Mouse (Mus musculus): ENCODE results near the gene Cend1.
"Not testable (repeated sequence)": the region's sequence is repeated elsewhere in the genome, so short reads cannot be mapped to it uniquely, and the experiment has no call there.

Gene Cend1

DNA sequence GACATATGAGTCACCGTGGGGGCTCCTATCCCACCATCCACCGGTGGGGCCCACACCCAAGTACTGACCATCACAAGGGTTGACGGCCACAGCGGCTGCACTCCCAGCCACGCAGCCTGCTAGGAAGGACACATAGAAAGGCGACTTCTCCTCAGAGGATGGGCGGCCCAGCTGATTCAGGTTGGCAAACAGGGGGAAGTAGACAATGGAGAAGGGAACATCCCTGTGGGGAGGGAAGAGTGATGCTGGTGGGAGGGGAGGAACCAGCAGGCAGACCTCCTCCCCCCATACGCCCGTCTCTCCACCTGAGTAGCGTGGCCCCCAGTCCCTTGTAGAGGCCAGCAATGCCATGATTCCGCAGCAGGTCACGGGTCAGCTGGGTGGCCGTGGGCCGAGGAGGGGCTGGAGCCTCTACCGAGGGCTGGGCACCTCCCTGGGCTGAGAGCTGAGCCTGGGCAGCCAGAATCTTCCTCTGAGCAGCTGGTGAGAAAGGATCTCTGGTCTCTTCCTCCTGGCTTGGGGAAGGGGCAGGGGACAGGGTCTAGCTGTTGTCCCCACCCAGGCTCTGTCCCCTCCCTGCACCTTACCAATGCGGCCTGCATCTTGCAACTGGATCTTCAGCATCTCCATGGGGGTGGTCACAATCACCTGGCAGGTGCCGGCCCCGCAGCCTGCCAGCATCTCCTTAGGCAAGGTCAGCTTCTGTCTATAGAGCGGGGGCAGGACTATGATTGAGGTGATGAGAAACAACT lies 2.3 kb upstream of the Cend1 start:
- CTCF ChIA-PET: interaction anchor here (0.6 to 1.2 kb wide), 2 partner anchors 22 to 30 kb away, joined by 3 to 4 read pairs; no protein-coding TSS in a partner anchor

DNA sequence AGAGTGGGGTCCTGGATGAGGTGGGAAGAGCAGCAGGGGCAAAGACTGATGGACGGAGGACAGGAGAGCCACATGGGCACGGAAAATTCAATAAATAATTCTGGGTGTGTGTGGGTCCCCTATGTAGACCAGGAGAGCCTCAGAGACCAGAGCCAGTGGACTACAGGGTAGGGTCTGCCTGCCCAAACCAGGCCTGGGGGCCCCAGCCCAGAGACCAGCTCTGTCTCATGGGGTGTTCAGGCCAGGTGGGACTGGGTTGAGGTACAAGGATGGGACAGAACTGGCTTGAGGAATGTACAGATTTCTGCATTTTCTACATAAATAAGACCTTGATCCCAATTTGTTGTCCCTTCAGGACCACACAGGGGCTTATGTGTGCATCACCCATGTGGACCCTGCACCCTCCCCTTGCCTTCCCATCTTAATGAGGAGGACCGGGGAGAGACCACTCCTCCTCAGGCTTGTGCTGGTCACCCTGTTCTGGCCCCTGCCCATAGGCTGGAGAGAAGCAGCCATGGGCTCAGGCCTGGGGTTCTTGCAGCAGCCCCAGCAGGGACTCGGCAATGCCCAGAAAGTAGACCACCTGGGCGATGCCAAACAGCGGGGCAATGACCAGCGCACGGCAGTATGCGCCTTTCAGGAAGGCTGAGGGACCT lies 1.4 kb upstream of the Cend1 start:
- CTCF ChIA-PET: no interaction called here

DNA sequence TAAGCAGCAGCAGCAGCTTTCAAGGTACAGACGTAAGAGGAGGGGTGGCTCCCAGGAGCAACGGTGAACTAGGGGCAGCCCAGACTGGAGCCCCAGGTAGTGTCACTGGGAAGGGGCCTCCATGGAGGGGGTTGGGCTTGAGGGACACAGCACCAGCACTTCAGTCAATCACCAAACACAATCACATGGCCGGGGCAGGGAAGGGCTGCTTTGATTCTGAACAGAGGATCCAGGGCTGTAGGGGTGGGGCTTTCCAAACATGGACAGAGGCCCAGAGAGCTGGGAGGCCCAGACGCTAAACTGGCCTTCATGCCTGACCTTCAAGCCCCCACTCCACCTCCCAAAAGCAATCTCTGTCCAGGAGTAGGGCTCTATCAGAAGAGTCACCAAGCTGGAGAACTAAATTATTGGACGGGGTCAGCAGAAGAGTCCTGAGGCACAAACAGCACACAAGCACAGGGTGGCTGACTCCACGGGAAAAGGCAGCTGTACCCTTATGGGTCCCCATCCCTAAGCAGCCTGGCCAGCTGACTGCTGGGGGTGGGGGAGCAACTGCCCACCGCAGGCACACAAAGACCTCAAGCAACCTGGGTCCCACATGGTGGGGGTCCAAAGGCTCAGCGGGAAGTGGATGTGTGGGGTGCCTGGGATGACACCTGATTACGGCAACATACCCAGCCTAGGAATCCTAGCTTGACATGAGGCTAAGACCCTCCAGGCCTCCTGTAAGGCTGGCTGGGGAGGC lies 721 bp upstream of the Cend1 start:
- CTCF ChIA-PET: no interaction called here

DNA sequence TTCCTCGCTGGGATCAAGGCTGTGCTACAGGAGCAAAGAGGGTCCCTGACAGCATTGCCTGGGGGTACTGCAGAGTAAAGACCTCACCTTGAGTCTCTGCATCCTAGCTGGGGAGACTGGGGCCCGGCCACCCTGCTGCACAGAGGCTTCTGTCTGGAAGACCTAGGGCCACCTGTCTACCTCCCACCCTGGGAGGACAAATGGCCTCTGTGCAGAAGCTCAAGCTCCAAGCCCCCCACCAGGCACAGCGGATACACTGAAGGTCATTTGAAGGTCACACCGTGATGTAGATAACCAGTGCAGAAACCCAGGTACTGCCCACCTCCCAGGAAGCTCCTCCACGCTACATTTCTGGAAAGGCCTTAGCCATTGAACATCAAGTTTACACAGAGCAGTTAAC lies 590 bp downstream of the Cend1 start:
- CTCF ChIA-PET: interaction anchor here (0.6 kb wide), 1 partner anchor 16 kb away, joined by 3 read pairs; no protein-coding TSS in a partner anchor

DNA sequence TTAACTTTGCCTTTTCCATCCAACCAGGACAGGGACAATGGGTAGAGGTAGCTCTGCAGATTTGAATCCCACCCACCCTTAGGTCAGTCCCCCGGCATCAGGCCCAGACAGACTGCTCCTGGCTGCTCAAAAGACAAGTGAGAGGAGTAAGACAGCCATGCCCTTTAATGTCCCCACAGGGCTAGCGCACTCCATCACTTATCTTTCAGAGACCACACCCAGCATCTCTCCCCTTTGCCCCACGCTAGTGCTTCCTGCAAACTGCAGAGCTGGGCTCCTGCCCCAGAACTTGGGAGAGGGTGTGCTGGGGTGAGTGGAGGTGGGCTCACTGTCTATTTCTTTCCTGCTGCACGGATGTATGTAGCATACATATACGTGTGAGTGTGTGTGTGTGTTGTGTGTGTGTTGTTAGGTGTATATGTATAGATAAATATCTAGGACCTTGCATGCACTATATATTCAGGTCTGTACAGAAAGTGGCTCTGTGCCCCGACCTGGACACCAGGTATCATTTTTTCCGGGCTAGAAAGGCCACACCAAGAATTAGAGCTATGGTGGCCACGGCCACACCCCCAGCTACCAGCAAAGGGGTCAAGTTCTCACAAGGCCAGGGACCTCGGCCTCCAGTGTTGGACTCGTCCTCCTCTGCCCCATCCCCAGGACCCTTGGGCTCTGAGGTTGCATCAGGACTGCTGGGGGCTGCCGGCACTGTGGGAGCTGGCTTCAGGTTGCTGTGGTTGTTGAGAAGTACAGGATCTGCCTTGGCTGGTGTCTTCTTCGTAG lies 2.2 kb downstream of the Cend1 start:
- CTCF ChIA-PET: no interaction called here

DNA sequence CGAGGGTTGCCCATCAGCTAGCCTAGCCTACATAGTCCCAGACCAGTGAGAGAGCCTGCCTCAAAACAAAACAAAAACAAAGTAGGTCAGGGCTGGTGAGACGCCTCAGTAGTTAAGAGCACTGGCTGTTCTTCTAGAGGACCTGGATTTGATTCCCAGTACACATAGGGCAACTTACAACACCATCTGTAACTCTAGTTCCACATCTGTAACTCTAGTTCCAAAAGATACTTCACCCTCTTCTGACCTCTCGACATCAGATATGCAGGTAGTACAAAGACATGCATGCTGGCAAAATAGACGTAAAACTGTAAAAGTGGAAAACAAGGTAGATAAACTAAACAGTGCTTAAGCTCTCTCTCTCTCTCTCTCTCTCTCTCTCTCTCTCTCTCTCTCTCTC lies 5.5 kb downstream of the Cend1 start:
- CTCF ChIA-PET: no interaction called here

DNA sequence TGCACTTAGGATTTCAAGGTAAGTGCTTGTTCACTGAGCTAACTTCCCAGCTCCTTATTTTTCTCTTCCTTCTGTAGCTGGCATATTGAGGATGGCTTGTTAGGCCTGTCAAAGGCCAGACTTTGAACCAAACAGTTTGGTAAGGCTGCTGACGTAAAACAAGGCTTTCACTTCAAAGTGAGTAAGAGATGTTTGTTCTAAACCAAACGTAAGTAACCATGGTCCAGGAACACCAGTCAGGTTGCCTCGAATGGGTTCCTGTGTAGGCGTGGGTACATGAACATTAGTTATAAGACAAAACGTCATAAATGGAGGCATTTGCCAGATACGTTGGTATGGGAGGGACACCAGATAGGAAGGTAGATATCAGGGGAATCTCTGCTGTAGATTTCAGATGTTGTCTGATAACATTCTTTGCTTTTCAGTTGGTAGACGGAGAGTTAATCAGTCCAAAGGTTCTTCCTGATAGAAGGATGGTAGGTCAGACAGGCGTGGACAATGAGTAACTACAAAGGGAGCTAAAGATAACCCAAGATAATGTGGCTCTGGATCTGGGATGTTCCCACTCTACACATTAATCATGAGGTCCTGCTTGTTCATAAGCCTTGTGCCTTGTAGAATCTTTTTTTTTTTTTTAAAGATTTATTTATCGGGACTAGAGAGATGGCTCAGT lies 9.1 kb downstream of the Cend1 start:
- CTCF ChIA-PET: no interaction called here

DNA sequence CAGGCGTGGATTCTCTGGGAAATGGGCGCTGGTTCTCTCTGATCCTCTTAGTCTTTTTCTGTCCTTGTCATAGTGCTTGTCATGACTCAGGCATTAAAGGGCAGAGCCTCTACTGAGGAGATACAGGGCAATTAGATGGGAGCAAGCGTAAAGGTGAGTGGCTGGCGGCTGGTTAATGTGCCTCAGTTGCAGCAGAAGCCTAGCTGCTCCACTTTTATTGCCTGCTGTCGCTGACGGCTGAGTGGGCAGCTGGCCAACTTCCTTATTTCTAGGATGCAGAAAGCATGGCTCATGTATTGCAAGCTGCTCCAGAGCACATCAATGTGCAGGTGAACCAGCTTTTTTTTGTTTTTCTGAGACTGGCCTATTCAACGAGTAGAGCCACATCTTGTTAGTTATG lies 10.3 kb downstream of the Cend1 start:
- CTCF ChIA-PET: no interaction called here

DNA sequence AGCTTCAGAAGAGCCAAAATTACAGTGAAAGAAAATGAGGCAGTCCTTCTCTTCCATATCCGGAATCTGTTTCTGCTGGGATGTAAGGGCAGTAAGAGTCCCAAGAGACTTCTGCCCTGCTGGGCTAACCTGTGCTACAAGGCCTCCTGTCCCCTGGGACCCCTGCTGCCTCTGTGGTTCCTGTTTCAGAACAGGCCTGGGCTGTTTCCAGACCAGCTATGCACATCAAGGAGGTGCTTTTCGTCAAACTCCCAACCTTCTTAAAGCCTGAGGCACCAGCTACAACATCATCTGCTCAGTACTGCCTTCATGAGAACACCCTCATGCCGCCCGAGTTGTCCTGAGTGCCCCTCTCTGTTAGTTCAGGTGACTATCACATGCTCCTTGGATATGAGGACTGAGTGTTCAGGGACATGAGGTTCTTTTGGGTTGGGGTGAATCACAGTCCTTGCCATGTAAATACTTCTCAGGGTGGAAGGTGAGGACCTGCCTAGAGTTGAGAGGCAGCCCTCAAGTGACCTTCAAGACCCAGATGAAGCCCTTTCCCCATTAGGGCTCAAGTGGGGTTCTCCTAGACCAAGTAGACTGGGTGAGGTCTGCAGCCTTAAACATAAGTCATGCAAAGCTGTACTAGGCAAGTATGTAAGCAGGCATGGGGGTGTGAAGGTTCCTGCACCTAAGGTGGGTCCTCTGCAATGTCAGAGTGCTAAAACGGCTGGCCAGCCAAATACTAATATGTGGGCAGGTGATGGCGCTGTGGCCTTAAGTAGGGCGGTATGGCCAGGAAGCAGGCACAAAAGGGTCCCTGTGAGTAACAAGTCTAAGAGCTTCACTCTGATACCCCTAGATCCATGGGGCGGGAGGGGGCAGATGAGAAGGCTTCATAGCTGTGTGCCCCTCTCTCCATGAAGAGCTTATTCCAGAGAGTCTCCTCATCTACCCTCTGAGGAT lies 11.3 kb downstream of the Cend1 start:
- CTCF ChIA-PET: interaction anchor here (0.5 kb wide), 1 partner anchor 13 kb away, joined by 3 read pairs; no protein-coding TSS in a partner anchor

DNA sequence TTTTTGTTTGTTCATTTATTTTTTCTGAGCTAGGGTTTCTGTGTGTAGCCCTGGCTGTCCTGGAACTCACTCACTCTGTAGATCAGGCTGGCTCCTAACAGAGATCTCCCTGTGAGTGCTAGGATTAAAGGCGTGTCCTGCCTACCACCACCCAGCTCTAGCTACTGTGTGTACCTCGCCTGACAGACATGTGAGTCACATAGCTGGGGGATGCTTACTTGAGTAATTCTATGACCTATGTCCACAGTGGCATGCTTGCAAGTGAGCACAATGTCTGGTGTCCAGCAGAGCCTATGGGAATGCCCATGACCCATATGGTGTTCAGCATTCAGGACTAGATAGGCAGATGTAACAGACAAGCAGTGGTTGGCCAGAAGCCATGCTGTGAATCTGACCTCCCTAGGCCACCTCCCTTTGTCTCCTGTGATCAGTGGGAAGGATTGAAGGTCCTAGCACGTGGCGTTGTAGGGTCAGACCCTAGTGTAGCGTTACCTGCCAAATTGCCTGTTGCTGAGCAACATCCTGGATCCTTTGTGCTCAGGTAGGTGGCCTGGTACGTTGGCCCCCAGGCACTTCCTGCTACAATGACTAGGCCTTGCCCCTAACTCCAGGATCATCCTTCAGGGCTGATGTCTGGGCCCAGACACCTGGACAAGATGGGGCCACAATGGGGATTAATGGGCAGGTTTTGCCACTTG lies 13.0 kb downstream of the Cend1 start:
- CTCF ChIA-PET: no interaction called here

DNA sequence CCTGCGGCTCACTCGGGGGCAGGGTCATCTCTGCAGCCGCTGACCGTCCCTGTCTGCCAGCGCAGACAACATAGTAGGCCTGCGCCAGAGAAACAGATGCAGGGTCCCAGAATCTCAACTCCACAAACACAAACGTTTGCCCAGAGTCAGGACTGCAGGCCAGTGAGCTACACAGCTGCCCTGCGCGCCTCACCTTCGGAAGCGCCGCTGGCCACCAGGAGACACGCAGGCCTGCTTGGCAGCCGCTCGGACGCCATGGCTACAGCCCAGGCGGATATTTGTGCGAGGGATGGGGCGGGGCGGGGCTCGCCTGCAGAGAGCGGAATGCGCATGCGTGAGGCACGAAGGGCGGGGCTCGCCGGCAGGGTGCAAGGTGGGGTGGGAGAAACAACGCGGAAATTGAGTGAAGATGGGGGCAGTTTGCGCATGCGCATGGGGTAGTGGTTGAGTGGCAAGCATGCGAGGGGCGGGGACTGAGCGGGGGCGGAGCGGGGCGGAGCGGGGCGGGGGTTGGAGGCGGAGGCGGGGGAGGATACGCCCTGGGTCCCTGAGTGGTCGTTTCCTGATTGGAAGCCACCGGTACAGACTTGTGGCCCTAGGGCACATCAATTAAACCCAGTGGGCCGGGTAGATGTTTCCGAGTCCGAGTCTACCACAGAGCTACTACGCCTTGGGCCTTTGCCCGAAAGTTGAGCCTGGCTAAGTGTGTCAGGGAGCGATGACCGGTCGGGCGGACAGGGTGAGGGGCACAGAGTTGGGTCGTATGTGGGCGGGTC lies 15.3 kb downstream of the Cend1 start, which contains the start of gene Gatd1:
Gene Gatd1 (minus strand): TSS at position 328 of the 776 bp plus-strand sequence.
- CTCF ChIA-PET: no interaction called here

DNA sequence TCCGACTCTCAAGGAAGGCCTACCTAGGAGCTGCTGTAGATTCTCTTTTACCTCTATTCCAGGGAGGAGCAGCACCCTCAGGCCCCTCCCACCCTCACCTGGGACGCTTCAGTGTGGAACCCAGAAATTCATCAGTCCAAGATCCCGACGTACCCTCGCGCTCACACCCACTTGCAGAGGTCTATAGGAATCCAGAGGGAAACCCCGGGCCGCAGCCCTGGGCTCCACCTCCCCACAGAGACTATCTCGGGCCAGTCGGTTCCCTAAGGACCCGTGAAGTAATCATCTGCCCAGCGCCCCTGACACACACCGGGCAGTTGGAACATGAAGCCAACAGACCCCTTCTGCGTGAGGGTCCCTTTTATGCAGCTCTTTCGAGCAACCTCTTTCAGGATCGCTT lies 16.0 kb downstream of the Cend1 start:
- CTCF ChIA-PET: interaction anchor here (0.6 to 0.8 kb wide), 2 partner anchors 25 to 49 kb away, joined by 3 to 8 read pairs; no protein-coding TSS in a partner anchor

DNA sequence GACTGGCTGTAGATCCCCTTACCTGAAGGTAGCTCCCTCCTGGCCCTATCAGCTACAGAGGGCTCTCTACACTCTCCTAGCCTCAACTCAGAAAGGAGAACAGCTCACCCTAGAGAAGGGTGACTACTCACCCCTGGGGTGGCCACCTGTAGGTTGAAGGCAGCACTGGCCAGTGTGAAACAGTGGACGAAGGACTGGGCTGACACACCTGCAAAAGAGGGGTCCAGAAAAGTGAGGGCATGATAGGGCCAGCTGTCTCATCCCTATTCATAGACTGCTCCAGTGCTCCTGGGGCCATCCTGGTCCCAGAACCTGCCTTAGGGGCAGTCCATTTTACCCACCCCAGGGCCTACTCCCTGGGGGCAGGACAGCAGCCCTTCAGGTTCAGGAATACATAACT lies 17.6 kb downstream of the Cend1 start:
- CTCF ChIA-PET: no interaction called here

DNA sequence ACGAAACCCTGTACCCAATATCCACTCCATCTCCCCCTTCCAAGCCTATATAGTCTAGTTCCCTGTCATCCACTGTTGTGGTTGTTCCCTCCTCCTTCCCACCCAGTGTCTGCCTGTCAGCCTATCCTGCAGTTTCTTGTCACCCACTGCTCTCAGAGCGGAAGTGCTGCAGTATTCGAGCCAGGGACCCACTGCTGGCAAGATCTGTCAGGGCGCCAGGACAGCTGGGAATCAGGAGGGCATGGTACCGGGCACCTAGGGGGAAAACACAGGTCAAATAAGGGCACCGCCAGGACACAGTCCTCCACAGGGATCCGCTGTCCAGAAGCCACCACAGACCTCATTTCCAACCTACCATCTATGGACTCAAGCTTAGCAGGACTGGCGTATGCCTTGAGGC lies 18.7 kb downstream of the Cend1 start:
- CTCF ChIA-PET: interaction anchor here (0.6 kb wide), 1 partner anchor 36 kb away, joined by 3 read pairs; the partner anchor contains the start of gene Rplp2

DNA sequence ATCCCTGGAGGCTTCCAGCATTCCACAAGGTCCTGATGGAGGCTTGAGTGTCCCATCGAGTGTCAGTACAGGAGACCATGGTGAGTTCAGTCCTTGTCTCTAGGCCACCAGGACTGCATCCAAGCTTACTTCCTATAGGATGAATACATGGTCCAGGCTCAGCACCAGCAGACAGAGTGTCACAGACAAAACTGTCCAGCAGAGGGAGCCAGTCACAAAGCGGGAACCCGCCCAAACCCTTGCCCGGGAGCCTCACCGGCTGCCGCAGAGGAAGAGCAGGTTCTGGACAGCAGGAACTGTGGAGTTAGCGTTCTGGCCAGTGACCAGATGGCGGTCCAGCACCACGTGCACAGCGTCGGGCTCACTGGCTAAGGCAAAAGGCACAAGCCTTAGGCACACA lies 20.5 kb downstream of the Cend1 start:
- CTCF ChIA-PET: interaction anchor here (0.6 to 0.7 kb wide), 3 partner anchors 16 to 378 kb away, joined by 3 to 11 read pairs (median 3); partner anchors contain the start of gene Taldo1

DNA sequence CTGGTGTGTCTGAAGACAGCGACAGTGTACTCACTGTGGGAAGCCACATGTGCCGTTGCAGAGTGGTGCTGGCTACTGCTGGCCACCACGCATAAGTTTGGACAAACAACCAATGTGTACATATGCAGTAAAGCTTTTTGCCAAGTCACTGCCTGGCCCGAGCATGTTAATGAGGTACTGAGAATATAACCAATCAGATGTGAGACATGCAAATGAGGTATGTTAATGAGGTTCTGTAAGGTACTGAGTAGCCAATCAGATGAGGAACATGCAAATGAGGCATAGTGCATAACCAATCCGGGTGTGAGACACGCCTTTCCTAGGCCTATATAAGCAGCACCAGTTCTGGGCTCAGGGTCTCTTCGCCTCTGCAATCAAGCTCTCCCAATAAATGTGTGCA lies 21.6 kb downstream of the Cend1 start:
- CTCF ChIA-PET: not testable (repeated sequence)

DNA sequence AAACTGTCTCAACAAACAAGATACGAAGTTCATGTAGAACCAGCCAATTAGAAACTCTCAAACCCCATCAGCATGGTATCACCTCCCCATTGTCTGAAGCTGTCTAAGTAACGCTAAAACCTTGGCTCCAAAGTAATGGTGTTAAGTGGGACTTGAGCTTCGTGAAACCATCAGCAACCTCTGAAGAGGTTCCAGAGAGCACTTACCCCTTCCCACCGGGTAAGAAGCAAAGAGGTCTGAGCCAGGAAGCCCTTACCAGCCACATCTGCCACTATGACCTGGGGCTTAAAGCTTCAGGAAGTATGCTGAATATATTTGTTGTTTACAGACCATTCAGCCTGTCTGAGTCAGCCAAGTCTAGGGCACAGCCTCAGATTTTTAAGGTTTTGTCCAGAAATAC lies 23.8 kb downstream of the Cend1 start:
- CTCF ChIA-PET: interaction anchor here (0.5 to 0.7 kb wide), 2 partner anchors 13 to 45 kb away, joined by 3 read pairs; no protein-coding TSS in a partner anchor

DNA sequence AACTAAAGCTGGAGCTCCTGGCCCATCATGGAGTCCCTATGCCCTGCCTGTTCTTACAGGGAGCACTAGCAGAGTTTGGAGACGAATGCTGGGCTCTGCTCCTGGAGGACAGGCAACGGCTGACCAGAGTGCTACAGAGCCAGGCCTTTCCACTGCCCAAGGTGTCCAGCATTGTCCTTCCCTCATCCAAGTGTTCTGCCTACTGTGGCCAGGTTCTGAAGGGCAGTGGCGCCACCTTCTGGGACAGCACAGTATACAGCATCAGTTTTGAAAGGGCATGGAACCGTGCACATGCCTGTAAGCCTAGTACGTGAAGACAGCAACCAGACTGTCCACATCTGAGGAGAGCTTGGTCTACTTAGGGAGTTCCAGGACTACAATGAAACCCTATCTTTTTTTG lies 26.0 kb downstream of the Cend1 start:
- CTCF ChIA-PET: interaction anchor here (0.6 to 0.7 kb wide), 3 partner anchors 17 to 79 kb away, joined by 3 to 12 read pairs (median 4); no protein-coding TSS in a partner anchor
